Mouse (Mus musculus) limb, embryonic 11.5 days (tissue): Measurements from ENCODE around the gene Sema4a. TPM values are rescaled to one million over a fixed set of nuclear protein-coding genes. Genes with fewer than 3 reads are reported as not detected.

Experiments
- ATAC-seq: fragments of 200-750 bp; cut with Nextera tagmentation; 2 replicates; pipeline ENCODE4 v1.8.0; 2017; ENCODE audit warnings: low read depth; ENCODE audit not compliant: insufficient number of reproducible peaks, low FRiP score, low TSS enrichment
- DNase-seq: peaks from one replicate; pipeline ENCODE4 v3.0.0-alpha.2; 2015; ENCODE audit warnings: low spot score
- H3K27ac ChIP-seq: fragments of 300-500 bp; sonication (generic); replicated peaks from 2 replicates; pipeline ENCODE4 v1.5.1; 2014; ENCODE audit warnings: low read depth, mild to moderate bottlenecking, low read length
- H3K27me3 ChIP-seq: fragments of 300-500 bp; sonication (generic); 2 replicates; pipeline ENCODE4 v1.6.1; 2014; ENCODE audit warnings: mild to moderate bottlenecking, low read length, mixed read lengths; ENCODE audit not compliant: control insufficient read depth, insufficient read depth
- H3K36me3 ChIP-seq: fragments of 300-500 bp; sonication (generic); 2 replicates; pipeline ENCODE4 v1.6.1; 2014; ENCODE audit warnings: mild to moderate bottlenecking, low read length, moderate library complexity, mixed read lengths; ENCODE audit not compliant: control insufficient read depth, insufficient read depth
- H3K4me1 ChIP-seq: fragments of 300-500 bp; sonication (generic); 2 replicates; pipeline ENCODE4 v1.6.1; 2014; ENCODE audit warnings: low read length, mixed read lengths; ENCODE audit not compliant: control insufficient read depth, insufficient read depth
- H3K4me2 ChIP-seq: fragments of 300-500 bp; sonication (generic); 2 replicates; pipeline ENCODE4 v1.6.1; 2014; ENCODE audit warnings: low read depth, mild to moderate bottlenecking, moderate library complexity; ENCODE audit not compliant: severe bottlenecking
- H3K4me3 ChIP-seq: fragments of 300-500 bp; sonication (generic); 2 replicates; pipeline ENCODE4 v1.5.1; 2014; ENCODE audit warnings: low read depth, low read length
- H3K9ac ChIP-seq: fragments of 300-500 bp; sonication (generic); 2 replicates; pipeline ENCODE4 v1.6.1; 2014; ENCODE audit warnings: mild to moderate bottlenecking, low read length
- H3K9me3 ChIP-seq: fragments of 300-500 bp; sonication (generic); 2 replicates; pipeline ENCODE4 v1.6.1; 2016; ENCODE audit warnings: low read length; ENCODE audit not compliant: control insufficient read depth
- WGBS: fragments of 180-500 bp; shearing (Covaris S2); extraction: QIAGEN DNeasy Blood & Tissue Kit; methylation state at CpG from one replicate; pipeline ENCODE4 v1.1.7; 2014; 5-methylcytosine and 5-hydroxymethylcytosine counted together
- polyA plus RNA-seq: library from polyadenylated mRNA; unstranded; fragments of >200 nt; fragmentation: Nextera tagmentation; extraction: Ambion mirVana; gene quantifications from 2 replicates; pipeline ENCODE4 v1.2.1, GENCODE M21; 2014

Gene Sema4a
- polyA plus RNA-seq, 1 experiment from 2014 or later, result 5.4 TPM

DNA sequence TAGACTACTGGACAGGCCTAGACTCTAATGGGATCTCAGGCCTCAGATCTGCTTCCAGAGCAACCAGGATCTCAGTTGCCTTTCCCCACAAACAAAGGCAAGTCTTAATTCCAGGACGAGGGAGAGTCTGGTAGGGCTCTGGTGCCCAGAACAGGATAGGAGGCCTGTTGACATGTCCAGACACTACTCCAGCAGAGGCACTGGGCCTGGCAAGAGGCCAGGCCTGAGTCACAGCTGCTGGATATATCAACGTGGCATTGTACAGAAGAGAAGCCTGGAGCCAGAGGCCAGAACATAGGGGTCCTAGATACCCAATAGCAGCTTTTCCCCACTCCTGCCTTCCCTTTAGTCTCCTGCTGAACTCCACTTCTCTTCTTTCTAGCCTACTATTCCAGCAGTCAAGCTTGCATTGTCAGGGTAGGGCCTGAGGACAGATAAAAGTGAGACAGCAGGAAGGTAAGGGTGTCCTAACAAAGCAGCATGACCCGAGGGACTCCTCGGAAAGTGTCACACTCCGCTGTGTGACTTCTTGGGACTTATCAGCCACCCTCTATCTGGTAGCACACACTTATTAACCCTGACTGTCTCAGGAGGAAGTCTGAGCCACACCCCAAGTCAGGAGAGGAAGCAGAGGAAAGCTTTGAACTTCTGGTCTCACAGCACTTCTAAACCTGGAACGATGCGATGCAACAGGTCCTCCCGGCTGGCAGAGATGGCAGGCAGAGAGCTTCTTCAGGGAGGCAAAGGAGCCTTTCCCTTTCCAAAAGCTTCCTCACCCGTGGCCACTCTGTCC, 34.0 kb upstream of the Sema4a start:
- Histone ChIP-seq H3K4me2 (no peak overlapping the region), H3K4me1 (peaks cover 15% of the 10 kb centered on the region), H3K4me3 (no peak overlapping the region), H3K9ac (no peak overlapping the region; the same call in 1 of the 2 replicates), H3K36me3 (no peaks in the 10 kb centered on the region), H3K27me3 (no peaks in the 10 kb centered on the region), H3K27ac (no peak overlapping the region), H3K9me3 (no peaks in the 10 kb centered on the region)
- 68% methylated on average over 9 of the region's 9 CpGs for WGBS
- no peak for DNase-seq
- ATAC-seq, result no peak

GRCm38 (mm10) chr3:88493706-88494582, 33.0 kb upstream of the Sema4a start:
- H3K4me1 ChIP-seq, result peaks cover 15% of the 10 kb centered on the region
- H3K4me3 ChIP-seq, result no peak overlapping the region
- WGBS, result 83% methylated on average over 11 of the region's 11 CpGs
- H3K27ac ChIP-seq, result peak overlapping the region; percentile 3; the same call in 1 of the 2 replicates
- DNase-seq (no peak), ATAC-seq (no peak)
- no peaks in the 10 kb centered on the region for H3K9me3 ChIP-seq
- no peak overlapping the region for H3K9ac ChIP-seq
- no peaks in the 10 kb centered on the region for H3K36me3 ChIP-seq
- H3K4me2 ChIP-seq, result no peak overlapping the region
- no peaks in the 10 kb centered on the region for H3K27me3 ChIP-seq

- H3K9me3 ChIP-seq, result no peaks in the 10 kb centered on the region
- no peak overlapping the region for H3K4me2 ChIP-seq
- DNase-seq, result no peak
- H3K36me3 ChIP-seq, result no peaks in the 10 kb centered on the region
- 78% methylated on average over 1 of the region's 1 CpGs for WGBS
- H3K9ac ChIP-seq, result no peak overlapping the region
- peaks cover 36% of the 10 kb centered on the region for H3K27me3 ChIP-seq
- no peak overlapping the region for H3K27ac ChIP-seq
- no peak for ATAC-seq
- no peak overlapping the region for H3K4me3 ChIP-seq
- H3K4me1 ChIP-seq, result peaks cover 10% of the 10 kb centered on the region
Measured at GRCm38 (mm10) chr3:88487396-88487795, 26.4 kb upstream of the Sema4a start.

GRCm38 (mm10) chr3:88486887-88487286, 25.9 kb upstream of the Sema4a start:
- Histone ChIP-seq H3K27ac (no peak overlapping the region), H3K4me1 (peaks cover 8% of the 10 kb centered on the region; the same call in 1 of the 2 replicates), H3K27me3 (peaks cover 41% of the 10 kb centered on the region), H3K9me3 (no peaks in the 10 kb centered on the region), H3K36me3 (no peaks in the 10 kb centered on the region), H3K9ac (no peak overlapping the region), H3K4me3 (no peak overlapping the region), H3K4me2 (no peak overlapping the region)
- no peak for DNase-seq
- 56% methylated on average over 4 of the region's 4 CpGs for WGBS
- ATAC-seq, result no peak

DNA sequence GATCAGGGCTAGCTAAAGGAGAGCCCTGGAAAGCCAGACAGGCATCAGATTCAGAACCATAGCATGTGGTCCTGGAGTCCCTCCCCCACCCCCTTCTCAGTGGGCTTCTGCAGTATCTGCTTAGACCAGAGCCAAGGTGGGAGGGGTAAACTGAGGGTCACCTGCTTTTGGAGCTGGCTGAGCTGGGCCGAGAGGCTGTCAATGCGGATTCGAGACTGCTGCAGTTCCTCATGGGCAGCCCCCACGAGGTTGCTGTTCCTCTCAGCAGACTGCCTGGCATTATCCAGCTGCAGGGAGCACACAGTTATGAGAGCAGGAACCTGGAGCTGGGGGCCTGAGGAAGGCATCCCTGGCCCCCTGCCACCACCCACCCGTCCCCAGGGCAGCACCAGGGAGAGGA, 25.1 kb upstream of the Sema4a start:
- Histone ChIP-seq H3K4me2 (no peak overlapping the region), H3K27me3 (peaks cover 41% of the 10 kb centered on the region), H3K4me3 (no peak overlapping the region), H3K36me3 (no peaks in the 10 kb centered on the region), H3K9ac (no peak overlapping the region), H3K9me3 (no peaks in the 10 kb centered on the region), H3K27ac (no peak overlapping the region), H3K4me1 (peaks cover 8% of the 10 kb centered on the region; the same call in 1 of the 2 replicates)
- no peak for ATAC-seq
- DNase-seq, result no peak
- WGBS, result 66% methylated on average over 5 of the region's 5 CpGs

DNA sequence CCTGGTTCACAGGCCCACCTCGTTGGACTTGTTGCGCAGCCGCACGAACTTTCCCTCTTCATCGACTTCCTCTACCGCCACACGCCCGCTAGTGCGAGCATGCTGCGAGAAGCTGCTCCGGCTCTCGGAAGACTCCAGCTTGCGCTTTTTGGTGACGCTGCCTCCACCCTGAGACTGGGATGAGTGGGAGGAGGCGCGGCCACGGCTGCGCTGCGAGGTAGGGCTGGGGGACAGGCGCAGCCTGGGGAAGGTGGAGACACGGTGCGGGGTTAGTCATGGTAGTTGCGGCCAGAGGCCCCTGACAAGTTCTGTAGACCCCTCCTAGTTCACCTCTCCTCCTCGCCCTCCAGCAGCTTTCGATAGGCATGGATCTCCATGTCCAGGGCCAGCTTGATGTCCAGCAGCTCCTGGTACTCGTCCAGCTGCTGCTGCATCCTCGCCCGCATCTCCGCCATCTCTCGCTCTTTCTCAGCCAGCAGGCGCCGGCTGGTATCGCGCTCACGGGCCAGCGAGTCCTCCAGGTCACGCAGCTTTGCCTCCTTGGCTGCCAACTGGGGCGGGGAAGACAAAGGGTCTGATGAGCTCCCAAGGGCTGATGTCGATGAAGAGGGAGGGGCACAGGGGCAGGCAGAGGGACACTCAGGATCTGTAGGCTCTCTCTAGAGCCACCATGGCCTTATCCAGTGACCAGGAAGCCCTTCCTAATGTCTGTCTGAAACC, 23.8 kb upstream of the Sema4a start:
- ATAC-seq (no peak), DNase-seq (peak; percentile 63)
- Histone ChIP-seq H3K36me3 (no peaks in the 10 kb centered on the region), H3K27ac (no peak overlapping the region), H3K4me2 (peak overlapping the region; percentile 60), H3K9me3 (no peaks in the 10 kb centered on the region), H3K4me3 (peak overlapping the region; percentile 30), H3K27me3 (peaks cover 41% of the 10 kb centered on the region), H3K4me1 (peaks cover 8% of the 10 kb centered on the region; the same call in 1 of the 2 replicates), H3K9ac (peak overlapping the region; percentile 55)
- WGBS, result 9% methylated on average over 39 of the region's 39 CpGs

DNA sequence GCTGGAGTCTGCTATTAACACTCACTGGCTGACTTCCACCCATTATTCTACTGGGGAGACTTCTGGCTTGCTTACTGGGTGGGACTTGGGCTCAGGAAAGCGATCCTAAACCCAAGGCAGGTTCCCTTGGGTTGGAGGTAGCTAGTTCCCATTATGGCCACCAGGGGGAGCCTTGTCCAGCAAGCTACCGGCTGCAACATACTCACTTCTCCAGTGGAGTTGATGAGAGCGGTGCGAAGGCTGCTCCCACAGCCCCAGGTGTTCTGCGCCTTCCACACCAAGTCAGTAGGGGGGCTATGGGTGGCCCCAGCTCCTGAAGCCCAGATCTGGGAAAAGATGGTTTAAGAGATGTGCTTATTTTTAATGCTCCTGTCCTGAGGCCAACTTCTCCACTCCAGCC, 22.6 kb upstream of the Sema4a start:
- Histone ChIP-seq H3K9ac (no peak overlapping the region), H3K27me3 (peaks cover 41% of the 10 kb centered on the region), H3K9me3 (no peaks in the 10 kb centered on the region), H3K4me1 (peaks cover 5% of the 10 kb centered on the region; the same call in 1 of the 2 replicates), H3K4me2 (no peak overlapping the region), H3K4me3 (no peak overlapping the region), H3K36me3 (no peaks in the 10 kb centered on the region), H3K27ac (no peak overlapping the region)
- DNase-seq, result peak; percentile 90
- ATAC-seq, result no peak
- WGBS, result 5% methylated on average over 5 of the region's 5 CpGs

- ATAC-seq (peak; percentile 45; the same call in 1 of the 2 replicates), DNase-seq (no peak)
- H3K27me3 ChIP-seq, result peaks cover 41% of the 10 kb centered on the region
- H3K9me3 ChIP-seq, result no peaks in the 10 kb centered on the region
- 82% methylated on average over 8 of the region's 8 CpGs for WGBS
- no peak overlapping the region for H3K4me2 ChIP-seq
- no peaks in the 10 kb centered on the region for H3K36me3 ChIP-seq
- peaks cover 4% of the 10 kb centered on the region; the same call in 1 of the 2 replicates for H3K4me1 ChIP-seq
- no peak overlapping the region for H3K9ac ChIP-seq
- H3K4me3 ChIP-seq, result no peak overlapping the region
- H3K27ac ChIP-seq, result no peak overlapping the region
Measured at GRCm38 (mm10) chr3:88483141-88483540, 22.2 kb upstream of the Sema4a start.
